Mouse (Mus musculus) liver, embryonic 11.5 days (tissue): Measurements from ENCODE around the gene Rprml. TPM values are rescaled to one million over a fixed set of nuclear protein-coding genes. Genes with fewer than 3 reads are reported as not detected.
A peak's percentile ranks its signal among the peaks of the same experiment; 100 is the strongest.
"Not testable (repeated sequence)": the region's sequence is repeated elsewhere in the genome, so short reads cannot be mapped to it uniquely, and the experiment has no call there.

Experiments
- ATAC-seq: fragments of 200-750 bp; cut with Nextera tagmentation; replicated peaks from 2 replicates; pipeline ENCODE4 v1.8.0; 2017; ENCODE audit warnings: moderate number of reproducible peaks, mild to moderate bottlenecking, moderate TSS enrichment, moderate library complexity; ENCODE audit not compliant: low FRiP score
- DNase-seq: peaks from one replicate; pipeline ENCODE4 v3.0.0-alpha.2; 2017; ENCODE audit warnings: low spot score
- H3K27ac ChIP-seq: fragments of 300-500 bp; sonication (generic); 2 replicates; pipeline ENCODE4 v1.5.1; 2014; ENCODE audit warnings: mild to moderate bottlenecking, low read depth, low read length, control low read depth
- H3K27me3 ChIP-seq: fragments of 300-500 bp; sonication (generic); replicated peaks from 2 replicates; pipeline ENCODE4 v1.6.1; 2014; ENCODE audit warnings: low read length, mixed read lengths; ENCODE audit not compliant: control insufficient read depth, insufficient read depth
- H3K36me3 ChIP-seq: fragments of 300-500 bp; sonication (generic); 2 replicates; pipeline ENCODE4 v1.6.1; 2014; ENCODE audit warnings: mild to moderate bottlenecking, low read length, moderate library complexity, mixed read lengths; ENCODE audit not compliant: control insufficient read depth, insufficient read depth
- H3K4me1 ChIP-seq: fragments of 300-500 bp; sonication (generic); replicated peaks from 2 replicates; pipeline ENCODE4 v1.6.1; 2014; ENCODE audit warnings: low read length, mixed read lengths; ENCODE audit not compliant: control insufficient read depth, insufficient read depth
- H3K4me2 ChIP-seq: fragments of 300-500 bp; sonication (generic); 2 replicates; pipeline ENCODE4 v1.6.1; 2014; ENCODE audit warnings: mild to moderate bottlenecking, control low read depth, moderate library complexity
- H3K4me3 ChIP-seq: fragments of 300-500 bp; sonication (generic); 2 replicates; pipeline ENCODE4 v1.5.1; 2014; ENCODE audit warnings: low read depth, low read length, control low read depth
- H3K9ac ChIP-seq: fragments of 300-500 bp; sonication (generic); 2 replicates; pipeline ENCODE4 v1.6.1; 2014; ENCODE audit warnings: low read depth, low read length, control low read depth
- H3K9me3 ChIP-seq: fragments of 300-500 bp; sonication (generic); 2 replicates; pipeline ENCODE4 v1.6.1; 2016; ENCODE audit warnings: low read length, inconsistent platforms, mixed read lengths; ENCODE audit not compliant: control insufficient read depth
- WGBS: fragments of 180-500 bp; shearing (Covaris S2); extraction: QIAGEN DNeasy Blood & Tissue Kit; methylation state at CpG from one replicate; pipeline ENCODE4 v1.1.7; 2014; 5-methylcytosine and 5-hydroxymethylcytosine counted together
- polyA plus RNA-seq: library from polyadenylated mRNA; unstranded; fragments of >200 nt; fragmentation: Nextera tagmentation; extraction: Ambion mirVana; gene quantifications from 2 replicates; pipeline ENCODE4 v1.2.1, GENCODE M21; 2014

Gene Rprml
- polyA plus RNA-seq, 1 experiment from 2014 or later: not detected

DNA sequence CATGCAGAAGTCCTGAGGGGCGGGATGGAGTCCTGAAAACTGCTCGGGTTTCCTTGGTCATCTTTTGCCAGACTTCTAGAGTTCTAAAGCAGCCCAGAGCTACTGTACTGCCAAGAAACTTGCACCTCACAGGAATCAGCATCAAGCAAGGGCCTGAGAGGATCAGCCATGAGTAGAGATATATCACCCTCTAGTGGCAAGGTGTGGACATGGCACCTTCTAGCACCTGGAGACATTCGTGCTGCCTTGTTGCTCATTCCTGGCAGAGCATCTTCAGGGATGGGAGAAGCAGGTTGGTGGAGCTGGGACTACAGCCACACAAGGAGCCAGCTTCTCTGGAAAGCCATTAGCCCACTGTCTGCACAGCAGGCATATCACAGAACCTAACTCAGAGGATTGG is 26.2 kb downstream of the Rprml start:
- Histone ChIP-seq H3K27ac (no peak overlapping the region), H3K4me3 (no peak overlapping the region), H3K36me3 (peaks cover 11% of the 10 kb centered on the region; the same call in 1 of the 2 replicates), H3K9ac (no peak overlapping the region), H3K4me2 (no peak overlapping the region), H3K4me1 (no peaks in the 10 kb centered on the region), H3K9me3 (no peaks in the 10 kb centered on the region), H3K27me3 (no peaks in the 10 kb centered on the region)
- no peak for DNase-seq
- 42% methylated on average over 3 of the region's 3 CpGs for WGBS
- ATAC-seq: no peak

DNA sequence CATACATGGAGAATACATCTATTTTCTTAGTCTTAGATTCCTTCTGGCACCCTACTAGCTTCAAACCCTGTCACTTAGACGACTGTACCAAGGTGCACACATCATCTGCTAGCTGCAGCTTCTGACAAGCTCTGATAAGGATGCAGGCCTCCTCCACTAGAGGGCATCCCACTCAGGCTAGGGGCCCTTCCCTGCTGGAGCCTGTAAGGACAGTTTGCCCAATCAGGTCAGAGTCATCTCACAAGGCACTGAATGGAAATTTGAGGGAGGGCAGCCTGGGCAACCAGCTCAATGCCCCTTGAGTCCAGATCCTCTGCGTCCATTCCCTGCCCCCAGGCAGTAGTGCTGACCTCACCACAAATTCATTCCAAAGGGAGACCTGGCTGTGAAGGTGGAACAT is 27.7 kb downstream of the Rprml start:
- not testable (repeated sequence) for H3K9ac ChIP-seq, H3K27me3 ChIP-seq, H3K4me3 ChIP-seq, H3K9me3 ChIP-seq, H3K4me1 ChIP-seq, H3K27ac ChIP-seq, H3K4me2 ChIP-seq
- ATAC-seq: 0 out of 2 replicates have a peak, but pooled peaks have one; percentile 61
- DNase-seq: peak; percentile 43
- H3K36me3 ChIP-seq: peaks cover 19% of the 10 kb centered on the region
- 29% methylated on average over 2 of the region's 2 CpGs for WGBS

DNA sequence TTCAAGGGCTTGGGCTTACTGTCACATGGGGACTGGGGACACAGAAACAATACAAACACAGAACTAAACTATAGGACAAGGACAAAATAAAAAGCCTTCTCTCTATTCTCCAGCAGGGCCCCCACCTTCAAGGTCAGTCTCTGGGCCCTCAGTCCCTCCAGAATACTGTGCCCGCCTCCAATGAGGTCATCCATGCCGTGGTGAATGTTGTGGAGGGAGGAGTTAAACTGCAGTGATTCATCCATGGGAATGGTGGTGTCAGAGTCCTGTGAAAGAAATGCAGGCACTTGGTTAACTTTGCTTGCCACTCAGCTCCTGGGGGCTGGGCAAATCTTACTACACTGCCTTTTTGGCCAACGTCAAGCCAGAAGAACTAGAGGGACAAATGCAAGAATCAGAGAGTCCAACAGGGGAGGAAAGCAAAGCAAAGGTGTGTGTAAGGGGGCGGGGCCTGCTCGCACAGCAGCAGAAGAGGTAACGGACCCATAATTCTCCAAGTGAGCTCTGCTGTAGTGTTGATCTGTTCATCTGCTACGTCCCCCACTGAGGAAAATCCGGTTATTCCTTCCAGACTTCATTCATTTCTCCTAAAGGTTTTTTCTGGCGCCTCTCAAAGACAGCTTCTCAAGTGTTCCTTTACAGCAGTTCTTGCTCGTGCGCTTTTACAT is 34.4 kb downstream of the Rprml start:
- Histone ChIP-seq H3K4me3 (no peak overlapping the region), H3K4me1 (peaks cover 3% of the 10 kb centered on the region; the same call in 1 of the 2 replicates), H3K36me3 (peaks cover 33% of the 10 kb centered on the region), H3K9me3 (no peaks in the 10 kb centered on the region), H3K27ac (no peak overlapping the region), H3K4me2 (no peak overlapping the region), H3K27me3 (no peaks in the 10 kb centered on the region), H3K9ac (no peak overlapping the region)
- DNase-seq: no peak
- ATAC-seq: no peak
- 85% methylated on average over 11 of the region's 11 CpGs for WGBS

DNA sequence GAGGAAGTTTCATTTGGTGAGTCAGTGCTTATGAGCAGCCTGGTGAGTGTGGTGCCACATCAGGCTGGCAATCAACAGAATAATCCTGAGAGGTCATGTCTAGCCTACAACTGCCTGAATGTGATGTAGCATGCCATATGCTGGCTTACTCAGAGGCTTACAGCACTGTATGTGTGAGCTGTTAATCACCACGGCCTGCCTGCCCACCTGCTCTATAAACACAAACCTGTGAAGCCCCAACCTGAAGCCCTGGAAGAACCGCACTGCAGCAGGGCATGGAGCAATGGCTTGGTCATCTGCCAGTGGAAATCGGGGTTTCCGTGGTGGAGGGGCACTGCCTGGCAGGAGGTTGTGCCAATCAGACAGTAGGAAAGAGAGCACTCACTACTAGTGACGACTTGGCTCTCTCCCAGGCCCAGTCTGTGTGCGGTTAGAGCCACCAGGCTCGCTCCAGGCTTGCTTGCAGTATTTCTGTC is 35.9 kb downstream of the Rprml start:
- Histone ChIP-seq H3K9me3 (no peaks in the 10 kb centered on the region), H3K4me1 (peaks cover 14% of the 10 kb centered on the region), H3K27me3 (no peaks in the 10 kb centered on the region), H3K4me3 (no peak overlapping the region), H3K27ac (no peak overlapping the region), H3K4me2 (no peak overlapping the region), H3K9ac (no peak overlapping the region), H3K36me3 (peaks cover 30% of the 10 kb centered on the region)
- DNase-seq: no peak
- WGBS: 82% methylated on average over 7 of the region's 7 CpGs
- no peak for ATAC-seq

DNA sequence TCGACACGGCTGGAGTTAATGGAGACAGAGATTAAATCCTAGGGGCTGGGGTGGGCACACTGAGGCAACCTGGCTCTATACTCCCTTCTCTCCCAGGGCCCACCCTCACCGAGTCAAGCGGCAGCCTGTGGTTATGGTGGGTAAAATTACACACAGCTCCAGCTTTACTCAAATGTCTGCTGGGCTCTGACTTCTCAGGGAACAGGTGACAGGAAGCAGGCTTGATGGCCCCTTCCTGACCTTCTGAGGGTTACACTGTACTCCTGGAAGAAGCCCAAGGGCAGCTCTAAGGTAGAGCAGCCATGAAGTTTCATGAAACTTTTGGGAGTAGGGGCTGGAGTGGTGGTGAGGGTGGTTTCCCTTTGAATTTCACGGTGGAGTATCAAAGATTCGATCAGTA is 37.3 kb downstream of the Rprml start:
- ATAC-seq (no peak), DNase-seq (no peak)
- Histone ChIP-seq H3K4me1 (peaks cover 19% of the 10 kb centered on the region), H3K27ac (no peak overlapping the region), H3K27me3 (no peaks in the 10 kb centered on the region), H3K36me3 (peaks cover 22% of the 10 kb centered on the region), H3K9me3 (no peaks in the 10 kb centered on the region), H3K9ac (no peak overlapping the region), H3K4me3 (no peak overlapping the region), H3K4me2 (no peak overlapping the region)
- WGBS: 78% methylated on average over 6 of the region's 6 CpGs

DNA sequence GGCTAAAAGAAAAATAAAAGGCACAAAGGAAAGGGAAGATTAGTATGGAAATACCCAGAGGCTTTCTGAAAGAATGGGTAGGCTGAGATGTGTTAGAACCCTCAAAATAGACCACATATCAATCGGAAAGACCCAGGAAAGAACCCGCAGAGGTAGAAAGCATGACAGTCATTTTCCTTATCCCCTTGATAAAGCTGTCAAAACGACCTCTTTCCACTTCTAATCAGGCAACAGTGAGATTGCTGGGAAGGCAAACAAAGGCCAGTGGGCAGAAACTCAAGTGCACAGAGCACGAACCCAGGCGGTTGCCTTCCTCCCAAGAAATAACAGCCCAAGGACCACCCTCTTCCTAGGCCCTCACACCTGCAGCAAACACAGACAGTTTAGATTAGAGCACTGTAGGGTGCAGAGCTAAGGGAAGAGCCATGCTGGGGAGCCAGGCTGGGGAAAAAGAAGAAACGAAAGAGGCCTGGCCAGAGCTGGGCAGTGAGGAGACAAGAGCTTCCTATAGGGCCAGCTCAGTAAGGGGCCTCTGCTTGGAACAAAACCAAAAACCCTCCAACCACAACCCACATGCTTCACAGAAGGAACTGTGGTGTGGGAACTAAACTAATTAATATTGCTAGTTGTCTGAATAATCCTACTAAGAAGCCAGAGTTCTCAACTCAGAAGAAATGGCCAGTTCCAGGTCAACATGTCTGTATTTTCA is 39.1 kb downstream of the Rprml start:
- H3K9me3 ChIP-seq: no peaks in the 10 kb centered on the region
- no peak overlapping the region for H3K4me3 ChIP-seq
- ATAC-seq (no peak), DNase-seq (no peak)
- no peak overlapping the region for H3K27ac ChIP-seq
- peaks cover 14% of the 10 kb centered on the region for H3K36me3 ChIP-seq
- no peak overlapping the region for H3K4me2 ChIP-seq
- no peak overlapping the region for H3K9ac ChIP-seq
- H3K4me1 ChIP-seq: peaks cover 20% of the 10 kb centered on the region
- H3K27me3 ChIP-seq: no peaks in the 10 kb centered on the region
- 51% methylated on average over 6 of the region's 6 CpGs for WGBS

DNA sequence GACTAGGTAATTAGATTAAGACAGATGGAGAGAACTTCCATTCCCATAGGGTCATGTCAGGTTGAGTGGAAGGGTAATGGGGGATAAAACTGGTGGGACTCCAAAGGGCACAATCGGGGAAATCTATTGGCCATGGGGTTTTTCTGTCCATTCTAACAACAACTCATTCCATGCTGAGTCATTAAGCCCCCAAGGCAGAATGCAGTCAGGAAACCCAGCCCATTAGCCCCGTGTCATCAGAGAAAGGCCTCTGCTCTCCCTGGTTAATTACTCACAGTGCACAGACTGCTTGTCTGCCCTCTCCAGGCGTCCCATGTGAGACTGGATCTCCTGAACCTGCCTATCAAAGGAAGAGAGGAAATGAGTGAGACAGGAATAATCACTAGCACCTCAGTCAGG is 39.6 kb downstream of the Rprml start:
- DNase-seq: no peak
- Histone ChIP-seq H3K27me3 (no peaks in the 10 kb centered on the region), H3K4me1 (peaks cover 20% of the 10 kb centered on the region), H3K36me3 (peaks cover 14% of the 10 kb centered on the region), H3K4me3 (no peak overlapping the region), H3K9me3 (no peaks in the 10 kb centered on the region), H3K27ac (no peak overlapping the region), H3K9ac (no peak overlapping the region), H3K4me2 (no peak overlapping the region)
- WGBS: 32% methylated on average over 3 of the region's 3 CpGs
- no peak for ATAC-seq

DNA sequence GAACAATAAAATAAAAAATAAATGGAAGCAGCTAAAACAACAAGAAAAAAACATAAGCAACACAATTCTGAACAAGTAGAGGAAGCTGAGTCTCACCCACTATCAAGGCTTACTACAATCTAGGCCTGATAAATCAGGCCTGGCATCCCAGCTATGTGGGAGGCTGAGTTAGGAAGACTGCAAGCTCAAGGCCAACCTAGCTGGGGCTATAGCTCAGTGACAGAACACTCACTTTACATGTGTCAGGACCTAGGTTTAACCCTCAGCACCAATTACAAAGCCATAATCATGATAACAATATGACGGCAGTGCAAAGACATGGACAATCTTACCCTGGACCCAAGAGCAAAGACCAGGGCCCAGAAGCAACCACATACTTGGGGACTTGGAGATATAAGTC is 41.7 kb downstream of the Rprml start:
- WGBS: 71% methylated on average over 1 of the region's 1 CpGs
- Histone ChIP-seq H3K4me2 (no peak overlapping the region), H3K9me3 (no peaks in the 10 kb centered on the region), H3K4me3 (no peak overlapping the region), H3K36me3 (peaks cover 6% of the 10 kb centered on the region; the same call in 1 of the 2 replicates), H3K27ac (no peak overlapping the region), H3K9ac (no peak overlapping the region), H3K4me1 (peaks cover 20% of the 10 kb centered on the region), H3K27me3 (no peaks in the 10 kb centered on the region)
- DNase-seq (no peak), ATAC-seq (no peak)

DNA sequence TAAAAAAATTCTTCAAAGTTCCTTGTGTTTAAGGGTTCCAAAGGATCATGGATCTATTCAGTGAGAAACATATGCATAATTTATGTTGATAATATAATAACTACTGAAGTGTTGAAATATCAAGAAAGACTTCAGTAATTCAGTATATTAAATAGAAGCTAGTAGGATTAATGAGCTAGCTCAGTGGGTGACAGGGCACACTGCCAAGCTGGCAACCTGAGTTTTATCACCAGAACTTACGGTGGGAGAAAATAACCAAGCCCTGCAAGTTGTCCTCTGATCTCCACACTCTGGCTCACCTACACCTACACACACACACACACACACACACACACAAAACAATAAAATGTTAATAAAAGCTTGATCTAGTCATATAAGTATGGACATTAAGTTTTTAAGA is 43.9 kb downstream of the Rprml start:
- no peaks in the 10 kb centered on the region for H3K27me3 ChIP-seq
- H3K4me2 ChIP-seq: no peak overlapping the region
- peaks cover 20% of the 10 kb centered on the region for H3K4me1 ChIP-seq
- WGBS: 84% methylated on average over 1 of the region's 1 CpGs
- H3K36me3 ChIP-seq: no peaks in the 10 kb centered on the region
- ATAC-seq: no peak
- no peak overlapping the region for H3K9ac ChIP-seq
- no peak overlapping the region for H3K27ac ChIP-seq
- no peak for DNase-seq
- H3K4me3 ChIP-seq: no peak overlapping the region
- H3K9me3 ChIP-seq: no peaks in the 10 kb centered on the region
